Mouse (Mus musculus): ENCODE measurements around the gene Btbd18.
"Not testable (repeated sequence)": the region's sequence is repeated elsewhere in the genome, so short reads cannot be mapped to it uniquely, and the experiment has no call there.

The Btbd18 gene

GRCm38 (mm10) chr2:84648369-84648768, 10.5 kb upstream of the Btbd18 start:
- peak; percentile 24 for DNase-seq

DNA sequence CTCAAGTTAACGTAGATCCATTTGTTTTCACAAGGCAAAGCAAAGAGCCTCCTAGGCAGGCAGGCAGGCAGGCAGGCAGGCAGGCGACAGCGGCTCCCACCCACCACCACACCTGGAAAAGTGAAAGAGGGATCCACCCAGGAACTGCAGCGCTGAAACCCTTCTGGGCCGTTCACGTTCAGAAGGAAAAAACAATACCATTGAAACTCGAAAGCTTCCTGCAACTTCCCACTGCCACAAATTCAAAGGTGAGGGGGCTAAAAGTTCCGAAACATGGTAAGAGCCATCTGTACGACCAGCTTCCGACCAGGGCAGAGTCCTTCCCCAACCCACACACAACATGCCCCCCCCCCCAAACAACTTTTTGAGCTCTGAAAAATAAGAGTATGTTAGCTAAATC, 9.2 kb upstream of the Btbd18 start:
- peak; percentile 33 for DNase-seq

DNA sequence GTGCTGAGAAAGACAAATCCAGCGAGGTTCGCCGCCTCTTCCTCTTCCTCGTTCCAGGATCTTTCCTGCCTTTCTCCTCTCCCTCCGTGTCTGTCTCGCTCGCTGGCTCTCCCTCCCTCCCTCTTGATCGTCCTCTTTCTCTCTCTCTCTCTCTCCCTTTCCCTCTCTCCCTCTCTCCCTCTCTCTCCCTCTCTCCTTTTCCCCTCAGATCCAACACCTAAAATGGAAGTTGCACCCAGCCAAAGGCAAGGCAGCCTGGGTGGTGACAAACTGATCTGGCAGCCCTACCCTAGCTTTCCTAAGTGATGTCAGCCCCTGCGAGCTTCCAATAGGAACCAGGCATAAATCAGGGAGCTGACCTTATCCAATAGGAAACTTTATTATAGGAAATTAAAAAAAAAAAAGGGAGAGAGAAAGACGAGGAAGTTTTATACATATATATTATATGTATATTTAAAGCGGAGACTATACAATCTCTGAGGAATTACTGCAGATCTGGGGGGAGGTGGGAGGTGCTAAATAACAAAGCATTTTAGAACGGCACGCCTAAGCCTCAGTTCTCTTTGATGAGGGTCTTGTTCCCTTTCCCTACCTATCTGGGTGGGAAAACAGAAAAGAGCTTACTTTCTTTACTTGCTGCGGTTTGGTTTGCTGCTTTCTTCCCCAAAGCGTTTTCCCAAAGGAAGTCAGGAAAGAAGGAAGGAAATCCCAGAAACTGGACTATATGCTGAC, 8.2 kb upstream of the Btbd18 start, which contains the start of gene Ctnnd1:
Ctnnd1 (minus strand) TSS at position 302 of the 732 bp plus-strand sequence.
- peak; percentile 92 for DNase-seq

- no peak for DNase-seq
These were observed 5.5 kb upstream of the Btbd18 start for GRCm38 (mm10) chr2:84653354-84653753.

GRCm38 (mm10) chr2:84655864-84656263, 3.0 kb upstream of the Btbd18 start:
- DNase-seq = no peak

DNA sequence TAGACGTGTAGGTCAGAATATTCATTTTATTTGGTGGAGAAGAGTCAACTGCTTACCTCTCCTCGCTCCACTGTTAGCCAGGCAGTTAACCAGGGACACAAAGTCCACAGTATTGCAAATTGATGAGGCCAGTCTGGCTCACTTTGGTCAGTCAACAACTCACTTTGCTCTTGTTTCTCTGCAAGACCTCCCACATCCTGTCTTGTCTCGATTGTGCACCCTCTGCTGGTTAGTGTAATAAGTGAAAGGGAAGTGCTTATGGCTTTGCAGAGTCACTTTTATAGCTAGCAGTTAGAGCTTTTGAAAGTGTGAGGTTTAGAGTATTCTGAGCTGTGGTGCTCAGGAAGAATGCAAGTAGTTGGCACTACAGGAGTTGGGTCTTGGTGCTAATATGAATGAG, 1.4 kb downstream of the Btbd18 start:
- peak; percentile 88 for DNase-seq

- DNase-seq = peak; percentile 60
These were observed 4.0 kb downstream of the Btbd18 start for GRCm38 (mm10) chr2:84662866-84663265.

GRCm38 (mm10) chr2:84666081-84666480, 7.2 kb downstream of the Btbd18 start:
- peak; percentile 52 for DNase-seq

DNA sequence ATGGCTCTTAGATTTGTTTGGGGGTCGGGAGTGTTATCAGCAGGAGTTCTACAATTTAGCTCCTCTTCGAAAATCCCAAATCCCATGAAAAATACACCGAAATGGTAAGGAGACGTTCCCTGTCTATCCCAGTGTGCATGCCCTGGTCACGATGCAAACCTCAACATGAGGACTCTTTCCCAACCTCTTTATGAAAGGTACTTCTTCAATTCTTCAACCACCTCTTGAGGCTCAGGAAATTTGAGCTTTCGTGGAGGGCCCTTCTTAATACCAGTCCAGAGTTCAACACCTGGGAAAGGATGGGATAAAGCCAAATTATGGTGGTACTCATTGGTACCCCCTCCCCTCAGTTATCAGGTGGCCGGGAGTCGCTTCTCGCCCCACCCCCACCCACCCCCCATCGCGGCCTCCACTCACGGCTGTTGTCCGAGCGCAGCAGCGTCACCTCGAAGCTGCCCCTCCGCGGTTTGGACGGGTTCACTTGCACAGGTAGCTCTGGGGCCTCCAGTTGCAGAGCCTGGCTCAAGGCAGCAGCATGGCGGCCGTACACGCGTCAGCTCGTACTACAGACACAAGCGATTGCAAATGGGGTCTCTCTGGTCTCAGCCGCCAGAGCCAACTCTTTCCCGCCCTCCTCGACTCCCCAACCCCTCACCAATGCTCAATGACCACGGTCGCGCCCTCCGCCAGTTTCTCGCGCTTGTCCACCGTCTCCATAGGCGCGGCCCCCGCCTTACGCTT, 11.1 kb downstream of the Btbd18 start:
- peak; percentile 47 for DNase-seq

DNA sequence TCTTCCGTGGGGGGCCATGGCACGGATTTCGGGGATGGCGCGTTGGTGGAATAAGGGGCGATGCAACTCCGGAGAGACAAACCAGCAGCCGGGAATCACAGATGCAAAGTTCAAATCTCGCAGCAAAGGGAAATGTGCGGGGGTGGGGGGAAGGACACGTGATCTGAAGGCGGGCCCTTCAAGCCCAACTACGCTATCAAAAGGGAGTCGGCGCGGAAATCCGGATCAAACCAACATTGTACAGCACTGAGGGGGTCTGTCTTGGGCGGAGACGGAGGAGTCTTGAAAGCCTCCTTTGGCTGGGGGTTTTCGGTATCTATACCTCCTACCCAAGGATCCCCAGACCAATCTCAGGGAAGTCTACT, 11.7 kb downstream of the Btbd18 start, which contains the start of gene Selenoh:
Selenoh (minus strand) TSS at position 202 of the 365 bp plus-strand sequence.
- peak; percentile 93 for DNase-seq

DNA sequence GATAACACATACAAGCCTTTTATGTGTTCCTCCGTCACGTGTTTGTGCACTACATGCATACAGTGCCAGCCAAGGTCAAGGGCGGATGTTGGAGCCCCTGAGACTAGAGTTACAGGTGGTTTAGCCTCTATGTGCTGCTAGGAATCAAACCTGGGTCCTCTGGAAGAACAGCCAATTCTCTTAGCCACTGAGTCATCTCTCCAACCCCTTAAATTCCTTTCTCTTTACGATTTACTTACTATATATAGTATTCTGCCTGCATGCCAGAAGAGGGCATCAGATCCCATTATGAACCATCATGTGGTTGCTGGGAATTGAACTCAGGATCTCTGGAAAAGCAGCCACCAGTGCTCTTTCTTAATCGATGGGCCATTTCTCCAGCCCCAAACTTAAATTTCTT, 12.7 kb downstream of the Btbd18 start:
- DNase-seq = not testable (repeated sequence)

DNA sequence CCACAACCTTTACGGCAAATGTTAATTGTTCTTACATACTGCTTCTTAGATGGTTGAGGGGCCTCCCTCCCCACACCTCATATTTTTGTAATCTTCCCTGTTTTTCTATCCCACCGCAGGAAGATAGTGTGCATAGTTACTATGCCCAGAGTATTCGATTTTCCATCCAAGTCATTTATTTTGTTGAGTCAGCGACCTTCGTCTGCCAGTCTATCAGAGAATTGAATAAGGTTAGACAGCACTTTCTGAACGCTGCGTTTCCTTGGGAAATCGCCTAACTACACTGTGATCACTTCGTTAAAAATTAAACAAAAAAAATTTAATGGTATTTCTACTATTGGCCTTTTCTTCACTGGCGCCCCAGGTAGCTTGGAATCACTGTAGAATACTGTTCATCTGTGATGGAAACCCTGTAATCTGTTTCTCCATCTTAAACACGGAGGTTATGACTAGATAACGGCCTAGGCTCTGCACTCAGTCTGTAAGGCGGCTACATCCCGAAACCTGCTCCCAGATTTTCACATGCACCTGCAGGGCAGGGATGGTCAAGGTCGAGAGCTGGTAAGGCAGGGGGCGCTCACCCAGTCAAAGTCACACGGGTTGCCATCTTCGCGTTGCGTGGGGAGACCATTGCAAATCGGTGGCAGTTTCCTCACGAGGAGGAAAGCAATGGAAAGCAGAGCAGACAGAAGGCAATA, 18.5 kb downstream of the Btbd18 start:
- DNase-seq = no peak

- peak; percentile 97 for DNase-seq
These were observed 19.3 kb downstream of the Btbd18 start, which contains the start of the genes Gm28635 and Med19 for GRCm38 (mm10) chr2:84677968-84678880. TSS of gene Gm28635 (minus strand) at chr2:84678041. TSS of gene Med19 (plus strand) at chr2:84678402.

DNA sequence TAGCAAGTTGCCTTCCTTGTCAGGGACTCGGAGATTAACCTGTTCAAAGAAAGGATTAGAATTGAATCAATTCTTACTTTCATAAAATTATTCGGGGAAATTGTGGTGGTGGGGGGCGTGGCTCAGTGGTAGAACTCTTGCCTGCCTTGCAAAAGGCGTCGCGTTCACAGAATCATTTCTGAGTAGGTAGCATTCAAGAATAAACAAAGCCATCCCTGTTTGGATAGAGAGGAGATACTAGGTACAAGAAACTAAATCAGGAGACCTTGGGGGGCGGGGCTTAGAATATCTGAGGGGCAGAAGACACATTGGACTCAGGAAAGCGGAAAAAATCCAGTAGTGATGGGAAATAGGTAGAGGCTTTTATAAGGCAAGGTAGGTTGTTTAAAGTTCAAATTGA, 20.1 kb downstream of the Btbd18 start, which contains the start of gene Tmx2:
Tmx2 (minus strand) TSS at position 125 of the 400 bp plus-strand sequence.
- DNase-seq = no peak

- DNase-seq = no peak
These were observed 23.8 kb downstream of the Btbd18 start for GRCm38 (mm10) chr2:84682605-84683183.

DNA sequence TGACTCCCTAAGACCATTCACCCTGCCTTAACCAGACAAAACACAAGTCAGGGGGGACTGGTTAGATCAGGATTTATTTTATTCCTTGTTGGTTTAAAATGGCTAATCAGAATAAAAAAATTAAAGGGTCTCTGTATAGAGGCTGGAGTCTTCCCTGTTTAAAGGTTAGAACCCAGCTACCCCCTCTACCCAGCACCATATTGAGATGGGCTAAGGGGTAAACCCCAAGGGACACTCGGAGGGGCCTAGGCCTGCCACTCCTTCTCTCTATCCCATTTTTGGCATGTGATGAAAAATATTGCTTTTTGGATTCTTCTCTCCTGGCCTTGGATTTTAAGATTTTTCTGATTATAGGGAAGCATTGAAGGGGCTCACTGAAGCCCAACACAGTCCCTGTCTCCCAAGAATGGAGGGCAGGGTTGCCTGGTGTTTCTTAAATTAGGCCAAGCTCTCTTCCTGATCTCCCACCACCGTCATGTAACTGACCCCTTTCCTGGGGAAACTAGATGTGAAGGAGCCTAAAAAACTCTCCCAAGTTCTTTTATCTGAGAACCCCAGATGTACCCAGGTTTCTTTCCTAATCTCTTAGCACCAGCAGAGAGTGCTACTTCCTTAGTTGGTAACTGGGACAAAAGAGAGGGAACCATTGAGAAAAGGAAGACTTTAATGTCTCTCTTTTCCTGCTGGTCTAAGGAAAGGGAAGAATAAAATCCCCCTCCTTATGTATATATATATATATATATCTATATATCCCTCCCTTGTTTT, 29.4 kb downstream of the Btbd18 start:
- no peak for DNase-seq

- DNase-seq = no peak
These were observed 31.2 kb downstream of the Btbd18 start for GRCm38 (mm10) chr2:84690050-84690449.

GRCm38 (mm10) chr2:84695007-84695695, 36.3 kb downstream of the Btbd18 start:
- DNase-seq = no peak

DNA sequence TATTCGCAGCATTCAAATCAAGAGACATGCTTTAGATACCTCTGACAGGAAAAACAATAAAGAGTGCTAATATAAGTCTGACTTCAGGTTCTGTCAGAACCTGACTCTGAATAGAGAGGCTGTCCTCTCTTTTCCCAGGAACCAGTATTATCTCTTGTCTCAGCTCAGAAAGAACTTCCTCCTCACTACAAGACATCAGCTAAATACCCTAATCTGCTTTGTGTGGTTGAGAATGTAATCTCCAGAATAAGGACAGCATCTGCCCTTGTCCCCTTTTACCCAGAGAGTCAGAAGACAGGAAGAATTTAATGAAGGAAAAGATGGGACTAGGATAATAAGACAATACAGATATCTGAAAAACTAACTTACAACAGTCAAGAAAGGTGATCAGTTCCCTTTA, 44.6 kb downstream of the Btbd18 start:
- DNase-seq = no peak

DNA sequence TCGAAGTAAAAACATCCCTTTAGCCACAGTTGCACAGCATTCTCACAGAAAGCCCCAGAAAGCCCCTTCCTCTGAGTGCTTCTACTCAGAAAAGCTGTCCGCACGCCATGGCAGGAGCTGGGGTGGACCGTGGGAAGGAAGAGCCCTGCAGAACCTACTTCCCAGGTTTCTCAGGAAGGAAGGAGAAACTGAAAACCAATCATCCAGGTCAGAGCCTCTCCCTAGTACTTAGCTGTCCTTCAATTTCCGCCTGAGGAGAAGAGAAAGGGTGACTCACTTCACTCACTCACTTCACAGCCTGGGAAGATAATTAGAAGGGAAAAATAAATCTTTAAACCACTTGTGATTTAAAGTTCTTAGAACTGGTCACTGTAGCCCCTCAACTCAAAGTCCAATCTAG, 45.5 kb downstream of the Btbd18 start:
- DNase-seq = no peak
